Mouse (Mus musculus) thymus, postnatal 14 days (tissue): ENCODE measurements around the gene Wdr76.
"Not testable (repeated sequence)": the region's sequence is repeated elsewhere in the genome, so short reads cannot be mapped to it uniquely, and the experiment has no call there.

ENCODE experiments used
- DNase-seq: peaks from one replicate; pipeline ENCODE4 v3.0.0; 2021

The Wdr76 gene

DNA sequence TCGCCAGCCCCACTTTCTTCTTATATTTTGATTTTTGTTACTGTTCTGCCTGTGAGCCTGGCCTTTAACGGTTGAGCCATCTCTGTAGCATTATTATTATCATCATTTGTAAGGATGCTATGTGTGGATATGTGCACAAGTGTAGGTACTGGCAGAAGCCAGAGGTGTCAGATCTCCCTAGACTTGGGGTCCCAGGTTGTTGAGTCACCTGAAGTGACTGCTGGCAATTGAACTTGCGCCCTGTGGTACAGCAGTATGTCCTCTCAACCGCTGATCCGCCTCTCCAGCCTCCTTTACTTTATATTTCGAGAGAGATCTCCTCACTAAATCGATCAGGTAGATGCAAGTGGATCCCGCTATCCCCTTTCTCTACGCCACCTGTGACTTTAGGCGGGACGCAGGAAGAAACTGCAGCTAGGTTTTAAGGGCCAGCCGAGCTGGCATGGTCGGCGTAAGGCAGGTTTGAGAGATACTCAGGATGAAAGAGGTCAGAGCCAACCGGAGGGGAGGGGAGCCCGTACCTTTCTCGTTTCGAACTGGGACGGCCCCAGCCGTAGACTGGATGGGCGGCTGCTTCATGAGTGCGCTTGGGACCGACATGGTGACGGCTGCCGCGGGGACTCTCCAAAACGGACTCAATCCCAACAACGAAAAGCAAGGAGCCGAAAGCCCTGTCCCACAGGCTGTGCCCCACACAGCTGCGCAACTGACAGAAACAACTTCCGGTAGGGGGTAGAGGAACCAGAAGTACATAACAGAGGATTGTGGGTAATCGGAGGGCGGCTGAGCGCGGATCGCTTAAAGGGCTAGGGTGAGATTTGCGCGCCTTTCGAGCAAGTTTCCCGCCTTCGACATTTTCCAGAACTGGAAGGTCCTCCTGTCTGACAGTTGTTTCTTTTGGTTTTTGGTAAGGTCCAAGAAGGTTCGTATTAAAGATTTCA, at the start of gene Wdr76, which contains the start of gene Mfap1a:
Wdr76 (plus strand) TSS at position 782 of the 941 bp plus-strand sequence.
Mfap1a (minus strand) TSS at position 724 of the 941 bp plus-strand sequence.
- peak; percentile 89 for DNase-seq

DNA sequence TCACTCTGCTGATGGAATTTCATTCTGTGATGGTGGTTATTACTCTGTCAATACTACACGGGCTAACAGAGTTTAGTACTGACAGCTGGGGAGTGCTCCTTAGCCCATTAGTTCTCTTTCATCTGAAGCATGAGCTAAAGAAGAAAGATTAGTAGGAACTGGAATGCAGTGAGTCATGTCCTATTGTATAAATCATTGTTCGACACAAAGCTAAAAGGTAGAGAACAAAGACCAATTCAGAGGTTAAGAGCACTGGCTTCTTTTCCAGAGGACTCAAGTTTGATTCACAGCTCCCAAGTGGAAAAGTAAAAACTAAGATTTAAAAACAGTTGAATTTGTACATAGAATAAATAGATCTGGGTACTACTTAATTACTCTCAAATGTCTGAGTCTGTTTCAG, 46.5 kb upstream of the Wdr76 start:
- DNase-seq = no peak

DNA sequence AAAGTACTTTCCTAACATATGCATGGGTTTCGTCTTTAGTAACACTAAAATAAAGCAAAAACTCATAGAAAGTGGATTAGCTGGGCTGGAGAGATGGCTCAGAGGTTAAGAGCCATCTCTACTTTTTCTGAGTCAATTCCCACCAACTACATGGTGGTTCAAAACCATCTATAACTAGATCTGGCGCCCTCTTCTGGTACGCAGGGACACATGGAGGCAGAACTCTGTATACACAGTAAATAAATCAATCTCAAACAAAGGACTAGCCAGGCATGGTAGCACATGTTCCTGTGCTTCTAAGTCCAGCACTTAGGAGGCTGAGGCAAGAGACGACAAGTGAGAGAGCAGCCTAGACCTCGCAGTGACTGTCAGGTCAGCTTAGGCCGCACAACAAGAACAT, 37.5 kb upstream of the Wdr76 start:
- not testable (repeated sequence) for DNase-seq

DNA sequence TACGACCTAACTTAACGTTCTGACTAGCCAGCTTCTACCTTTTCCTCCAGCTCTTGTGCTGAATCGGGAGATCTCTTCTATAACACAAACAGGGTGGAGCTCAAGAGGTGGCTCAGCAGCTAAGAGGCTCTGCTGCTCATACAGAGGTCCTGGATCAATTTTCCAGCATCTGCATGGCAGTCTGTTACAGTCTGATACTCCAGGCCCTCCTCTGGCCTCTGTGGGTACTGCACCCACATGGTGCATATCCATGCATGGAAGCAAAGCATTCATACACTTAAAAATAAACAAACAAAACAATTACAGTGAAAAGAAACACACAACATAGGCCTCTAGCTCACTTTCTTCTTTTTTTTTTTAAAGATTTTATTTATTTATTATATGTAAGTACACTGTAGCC, 33.7 kb upstream of the Wdr76 start:
- not testable (repeated sequence) for DNase-seq

DNA sequence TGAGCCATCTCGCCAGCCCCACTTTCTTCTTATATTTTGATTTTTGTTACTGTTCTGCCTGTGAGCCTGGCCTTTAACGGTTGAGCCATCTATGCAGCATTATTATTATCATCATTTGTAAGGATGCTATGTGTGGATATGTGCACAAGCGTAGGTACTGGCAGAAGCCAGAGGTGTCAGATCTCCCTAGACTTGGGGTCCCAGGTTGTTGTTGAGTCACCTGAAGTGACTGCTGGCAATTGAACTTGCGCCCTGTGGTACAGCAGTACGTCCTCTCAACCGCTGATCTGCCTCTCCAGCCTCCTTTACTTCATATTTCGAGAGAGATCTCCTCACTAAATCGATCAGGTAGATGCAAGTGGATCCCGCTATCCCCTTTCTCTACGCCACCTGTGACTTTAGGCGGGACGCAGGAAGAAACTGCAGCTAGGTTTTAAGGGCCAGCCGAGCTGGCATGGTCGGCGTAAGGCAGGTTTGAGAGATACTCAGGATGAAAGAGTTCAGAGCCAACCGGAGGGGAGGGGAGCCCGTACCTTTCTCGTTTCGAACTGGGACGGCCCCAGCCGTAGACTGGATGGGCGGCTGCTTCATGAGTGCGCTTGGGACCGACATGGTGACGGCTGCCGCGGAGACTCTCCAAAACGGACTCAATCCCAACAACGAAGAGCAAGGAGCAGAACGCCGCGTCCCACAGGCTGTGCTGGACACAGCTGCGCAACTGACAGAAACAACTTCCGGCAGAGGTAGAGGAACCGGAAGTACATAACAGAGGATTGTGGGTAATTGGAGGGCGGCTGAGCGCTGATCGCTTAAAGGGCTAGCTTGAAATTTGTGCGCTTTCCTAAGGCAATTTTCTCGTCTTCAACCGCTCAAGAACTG, 33.0 kb upstream of the Wdr76 start, which contains the start of gene Mfap1b:
Mfap1b (minus strand) TSS at position 767 of the 879 bp plus-strand sequence.
- peak; percentile 83 for DNase-seq

DNA sequence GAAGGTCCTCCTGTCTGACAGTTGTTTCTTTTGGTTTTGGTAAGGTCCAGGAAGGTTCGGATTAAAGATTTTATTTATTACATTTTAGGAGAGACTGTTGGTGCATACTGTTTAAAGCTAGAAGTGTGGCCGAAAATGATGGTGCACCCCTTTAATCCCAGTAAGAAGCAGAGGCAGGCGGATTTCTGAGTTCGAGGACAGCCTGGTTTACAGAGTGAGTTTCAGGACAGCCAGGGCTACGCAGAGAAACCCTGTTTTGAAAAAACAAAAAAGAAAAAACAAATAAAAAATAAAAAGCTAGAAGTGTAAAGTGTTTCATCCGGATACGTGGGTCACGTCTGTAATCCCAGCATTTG, 32.4 kb upstream of the Wdr76 start:
- no peak for DNase-seq

DNA sequence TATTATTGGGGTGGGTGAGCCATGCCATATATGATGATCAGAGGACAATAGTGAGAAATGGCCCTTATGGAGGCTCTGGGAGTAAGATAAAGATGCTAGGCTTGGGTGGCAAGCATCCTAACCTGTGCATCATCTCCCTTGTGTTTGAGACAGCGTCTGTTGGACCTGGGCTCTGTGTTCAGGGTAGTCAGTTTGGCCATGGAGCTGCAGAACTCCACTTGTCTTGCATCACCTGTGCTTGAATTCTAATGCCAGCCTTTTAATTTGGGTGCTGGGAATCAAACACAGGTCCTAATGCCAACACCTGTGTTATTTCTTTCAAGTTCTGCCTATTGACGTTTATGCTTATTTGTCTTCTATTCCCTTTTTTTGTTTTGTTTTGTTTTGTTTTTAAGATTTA, 31.2 kb upstream of the Wdr76 start:
- DNase-seq = not testable (repeated sequence)

DNA sequence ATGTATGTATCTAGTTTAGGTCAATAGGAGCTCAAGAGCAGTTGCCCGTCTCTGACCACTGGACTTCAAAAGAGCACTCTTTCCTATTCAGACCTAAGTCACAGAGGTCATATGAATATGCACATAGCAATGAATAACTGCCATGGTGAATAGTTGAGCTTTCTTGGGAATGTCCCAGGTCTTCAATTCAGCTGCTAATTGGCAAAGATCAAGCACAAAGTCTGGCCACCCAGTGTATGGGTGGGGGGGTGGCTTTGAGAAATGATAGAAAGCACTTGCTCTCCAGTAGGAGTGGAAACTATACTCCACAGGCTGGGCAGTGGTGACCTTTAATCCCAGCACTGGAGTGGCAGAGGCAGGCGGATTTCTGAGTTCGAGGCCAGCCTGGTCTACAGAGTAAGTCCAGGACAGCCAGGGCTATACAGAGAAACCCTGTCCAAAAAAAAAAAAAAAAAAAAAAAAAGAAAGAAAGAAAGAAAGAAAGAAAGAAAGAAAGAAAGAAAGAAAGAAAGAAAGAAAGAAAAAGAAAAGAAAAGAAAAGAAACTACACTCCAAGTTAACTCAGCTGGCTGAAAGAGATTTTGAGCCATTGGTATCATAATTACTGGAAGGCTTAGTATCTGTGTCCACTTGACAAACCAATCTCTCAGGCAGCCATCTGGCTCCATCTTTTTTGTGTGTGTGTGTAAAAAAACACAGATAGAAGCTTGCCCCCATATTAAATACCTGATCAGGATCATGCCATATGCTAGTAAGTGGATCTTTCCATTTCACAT, 28.8 kb upstream of the Wdr76 start:
- no peak for DNase-seq

DNA sequence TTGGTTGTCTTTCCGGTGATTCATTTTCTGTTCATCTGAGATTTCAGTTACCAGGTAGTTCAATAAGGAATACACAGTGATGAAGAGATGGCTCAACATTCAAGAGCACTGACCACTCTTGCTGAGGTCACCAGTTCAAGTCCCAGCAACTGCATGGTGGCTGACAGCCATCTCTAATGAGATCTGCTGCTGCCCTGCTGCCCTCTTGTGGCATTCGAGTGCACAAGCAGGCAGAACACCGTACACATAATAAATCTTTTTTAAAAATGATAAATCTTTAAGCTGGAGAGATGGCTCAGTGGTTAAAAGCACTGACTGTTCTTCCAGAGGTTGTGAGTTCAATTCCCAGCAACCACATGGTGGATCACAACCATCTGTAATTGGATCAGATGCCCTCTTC, 26.0 kb upstream of the Wdr76 start:
- DNase-seq = peak; percentile 43

DNA sequence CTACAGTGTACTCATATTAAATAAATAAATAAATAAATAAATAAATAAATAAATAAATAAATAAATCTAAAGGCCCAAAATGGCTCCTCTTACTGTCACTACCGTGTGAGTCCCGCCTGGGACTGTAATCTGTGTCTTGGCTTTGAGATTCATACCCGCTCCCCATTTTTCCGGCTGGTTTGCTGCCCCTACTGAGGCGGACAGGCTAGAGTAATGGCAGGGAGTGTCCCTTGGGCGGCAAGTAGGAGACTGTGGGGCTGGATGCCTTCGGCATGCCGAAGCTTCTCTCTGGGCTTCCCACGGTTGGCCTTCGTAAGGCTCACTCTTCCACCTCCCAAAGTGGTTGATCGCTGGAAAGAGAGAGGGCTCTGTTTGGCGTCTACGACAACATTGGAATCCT, 25.6 kb upstream of the Wdr76 start:
- DNase-seq = not testable (repeated sequence)

DNA sequence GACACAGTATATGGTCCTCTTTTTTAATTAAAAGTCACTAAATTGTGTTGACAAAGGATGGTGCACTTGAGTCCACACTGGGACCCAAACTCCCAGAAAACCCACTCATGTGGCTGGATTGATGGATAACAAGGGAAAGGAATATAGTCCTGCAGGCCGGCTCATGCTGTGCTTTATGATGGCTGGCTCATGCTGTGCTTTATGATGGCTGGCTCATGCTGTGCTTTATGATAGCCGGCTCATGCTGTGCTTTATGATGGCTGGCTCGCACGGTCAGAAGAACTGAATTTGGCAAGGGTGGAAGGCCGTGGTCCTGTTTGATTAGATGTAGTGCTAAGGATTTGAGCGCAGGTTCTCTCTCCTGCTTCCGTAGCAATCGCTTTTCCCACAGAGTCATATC, 22.9 kb upstream of the Wdr76 start:
- no peak for DNase-seq

DNA sequence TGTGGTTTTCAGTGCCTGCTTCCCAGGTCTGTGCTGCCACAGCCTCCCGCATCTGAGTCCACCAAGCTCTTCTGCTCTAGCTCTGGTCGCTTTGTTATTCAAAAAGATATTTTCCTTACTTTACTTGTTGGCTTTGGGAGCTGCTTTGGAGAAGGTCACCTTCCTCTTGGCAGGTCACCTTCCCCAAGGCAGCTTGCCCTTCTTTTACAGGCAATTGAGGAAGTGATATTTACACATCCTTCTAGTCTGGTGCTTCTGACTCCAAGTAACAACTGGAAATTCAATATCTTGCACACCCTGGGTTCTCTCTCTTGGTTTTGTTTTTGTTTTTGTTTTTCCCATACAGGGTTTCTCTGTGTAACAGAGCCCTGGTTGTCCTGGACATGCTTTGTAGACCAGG, 22.1 kb upstream of the Wdr76 start:
- not testable (repeated sequence) for DNase-seq

DNA sequence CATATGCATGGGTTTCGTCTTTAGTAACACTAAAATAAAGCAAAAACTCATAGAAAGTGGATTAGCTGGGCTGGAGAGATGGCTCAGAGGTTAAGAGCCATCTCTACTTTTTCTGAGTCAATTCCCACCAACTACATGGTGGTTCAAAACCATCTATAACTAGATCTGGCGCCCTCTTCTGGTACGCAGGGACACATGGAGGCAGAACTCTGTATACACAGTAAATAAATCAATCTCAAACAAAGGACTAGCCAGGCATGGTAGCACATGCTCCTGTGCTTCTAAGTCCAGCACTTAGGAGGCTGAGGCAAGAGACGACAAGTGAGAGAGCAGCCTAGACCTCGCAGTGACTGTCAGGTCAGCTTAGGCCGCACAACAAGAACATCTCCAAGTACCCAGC, 5.0 kb upstream of the Wdr76 start:
- not testable (repeated sequence) for DNase-seq

DNA sequence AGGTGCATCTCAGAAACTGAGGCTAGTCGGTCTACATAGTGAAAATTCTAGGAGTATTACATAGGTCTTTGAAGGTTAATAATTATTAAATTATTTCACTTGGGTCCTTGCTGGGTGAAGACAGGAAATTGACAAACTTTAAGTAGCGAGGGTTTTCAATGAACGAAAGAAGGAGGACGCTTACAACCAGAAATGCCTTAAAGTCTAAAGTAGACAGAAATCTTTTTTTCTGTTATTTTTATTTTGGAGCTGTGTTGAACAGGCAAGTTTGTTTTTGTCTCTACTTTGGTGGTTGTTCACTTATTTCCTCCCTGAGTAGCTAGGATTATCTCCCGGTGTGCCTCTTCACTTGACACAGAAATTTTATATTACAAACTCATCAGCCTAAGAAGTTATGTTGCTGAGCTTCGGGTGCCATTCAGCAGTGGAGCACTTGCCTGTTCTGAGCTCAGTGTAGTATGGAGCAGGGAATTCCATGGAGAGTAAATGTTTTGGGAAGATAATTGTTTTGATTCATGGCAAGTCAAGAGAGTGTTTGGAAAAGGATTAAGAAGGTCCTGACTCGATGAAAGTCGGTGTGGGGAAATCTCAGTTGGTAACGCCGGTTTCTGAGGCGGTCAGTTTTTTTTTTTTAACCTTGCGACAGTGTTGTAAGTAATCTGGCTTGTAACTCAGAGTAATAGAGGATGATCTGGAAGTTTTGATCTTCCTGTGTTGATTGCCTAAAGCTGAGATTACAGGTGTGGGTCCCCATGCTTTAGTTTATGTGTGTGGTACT, 839 bp downstream of the Wdr76 start:
- no peak for DNase-seq

DNA sequence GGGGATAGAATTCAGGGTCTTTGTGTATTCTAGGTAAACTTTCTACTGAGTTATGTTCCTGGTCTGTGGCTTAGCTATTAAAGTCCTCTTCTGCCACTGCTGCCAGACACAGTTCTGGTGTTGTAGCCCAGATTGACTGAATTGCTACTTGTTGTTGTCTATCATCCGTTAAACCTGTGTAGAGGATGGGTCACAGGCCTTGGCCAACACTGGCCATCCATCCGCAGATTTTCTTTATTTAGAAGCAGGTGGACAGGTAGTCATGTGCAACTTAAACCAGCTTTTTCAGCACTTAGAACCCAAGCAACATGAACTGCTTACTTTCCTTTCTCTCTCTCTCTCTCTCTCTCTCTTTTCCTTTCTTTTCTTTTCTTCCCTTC, 1.4 kb downstream of the Wdr76 start:
- no peak for DNase-seq

DNA sequence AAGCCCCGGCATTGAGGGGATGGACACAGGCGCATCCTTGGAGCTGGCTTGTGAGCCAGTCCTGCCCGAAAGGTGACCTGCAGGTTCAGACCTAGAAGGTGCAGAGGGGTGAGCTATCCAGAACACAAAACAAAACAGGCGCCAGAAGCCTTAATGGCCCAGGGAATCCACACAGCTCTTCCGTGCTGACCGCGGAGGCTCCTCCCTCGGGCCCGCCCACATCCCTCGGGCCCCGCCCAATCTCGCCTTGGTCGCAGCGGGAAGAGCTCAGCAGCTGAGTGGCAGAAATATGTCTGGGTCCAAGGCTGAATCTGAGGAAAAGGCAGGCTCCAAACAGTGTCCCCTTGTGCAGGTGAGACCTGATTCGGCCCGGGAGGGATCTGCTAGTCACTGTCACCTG, 3.1 kb downstream of the Wdr76 start:
- peak; percentile 43 for DNase-seq

DNA sequence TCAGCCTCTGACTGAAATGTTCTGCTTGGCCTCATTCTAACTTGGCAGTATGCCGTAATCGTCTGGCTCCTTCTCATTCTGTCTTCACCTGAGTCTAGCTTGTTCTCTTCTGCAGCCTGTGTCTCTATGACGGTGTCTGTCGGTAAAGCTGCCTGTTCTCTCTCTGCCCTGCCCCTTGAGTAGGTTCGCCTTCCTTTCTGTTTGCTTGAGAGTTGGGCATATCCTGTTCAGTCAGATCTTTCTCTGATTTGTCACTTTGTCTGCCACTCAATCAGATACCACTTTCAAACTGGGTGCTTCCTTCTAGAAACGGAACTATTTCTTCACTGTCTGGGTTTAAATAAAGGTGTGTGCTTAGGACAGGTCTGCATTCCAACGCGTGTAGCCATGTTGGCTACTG, 4.9 kb downstream of the Wdr76 start:
- peak; percentile 14 for DNase-seq

DNA sequence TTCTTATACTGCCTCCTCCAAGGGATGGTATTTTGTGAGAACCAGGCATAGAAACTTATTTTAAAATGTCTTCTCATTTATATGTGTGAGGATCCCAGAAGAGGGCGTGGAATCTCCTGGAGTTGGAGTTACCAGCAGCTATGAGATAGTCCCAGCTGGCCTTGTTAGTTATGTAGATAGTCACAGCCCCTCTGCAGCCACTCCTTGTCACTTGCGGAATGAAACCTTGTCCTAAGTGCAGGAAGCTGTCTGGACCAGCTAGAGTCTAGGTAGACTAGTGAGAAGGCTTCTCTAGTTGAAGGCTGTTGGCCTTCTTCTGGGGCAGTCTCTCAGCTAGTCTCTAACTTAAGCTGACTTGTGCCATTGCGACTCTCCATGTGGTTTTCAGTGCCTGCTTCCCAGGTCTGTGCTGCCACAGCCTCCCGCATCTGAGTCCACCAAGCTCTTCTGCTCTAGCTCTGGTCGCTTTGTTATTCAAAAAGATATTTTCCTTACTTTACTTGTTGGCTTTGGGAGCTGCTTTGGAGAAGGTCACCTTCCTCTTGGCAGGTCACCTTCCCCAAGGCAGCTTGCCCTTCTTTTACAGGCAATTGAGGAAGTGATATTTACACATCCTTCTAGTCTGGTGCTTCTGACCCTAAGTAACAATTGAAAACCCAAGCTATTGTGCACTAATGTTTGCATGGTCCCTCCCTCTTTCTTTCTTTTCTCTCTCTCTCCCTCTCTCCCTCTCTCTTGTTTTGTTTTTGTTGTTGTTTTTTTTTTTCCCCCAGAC, 6.7 kb downstream of the Wdr76 start:
- not testable (repeated sequence) for DNase-seq

DNA sequence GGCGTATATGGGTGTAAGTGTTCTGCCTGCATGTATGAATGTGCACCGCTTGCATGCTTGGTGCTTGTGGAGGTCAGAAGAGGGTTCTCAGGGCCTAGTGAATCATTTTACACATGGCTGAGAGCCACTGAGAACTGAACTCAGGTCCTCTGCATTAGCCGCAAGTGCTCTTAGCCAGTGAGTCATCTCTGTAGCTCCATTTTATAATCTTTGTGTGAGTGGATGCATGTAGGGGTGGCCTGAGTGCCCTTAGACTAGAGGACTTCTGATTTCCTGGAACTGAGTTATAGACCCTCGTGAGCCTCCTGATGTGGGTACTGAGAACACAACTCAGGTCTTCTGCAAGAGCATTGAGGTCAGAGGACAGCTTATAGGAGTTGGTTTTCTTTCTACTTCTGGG, 7.7 kb downstream of the Wdr76 start:
- no peak for DNase-seq

DNA sequence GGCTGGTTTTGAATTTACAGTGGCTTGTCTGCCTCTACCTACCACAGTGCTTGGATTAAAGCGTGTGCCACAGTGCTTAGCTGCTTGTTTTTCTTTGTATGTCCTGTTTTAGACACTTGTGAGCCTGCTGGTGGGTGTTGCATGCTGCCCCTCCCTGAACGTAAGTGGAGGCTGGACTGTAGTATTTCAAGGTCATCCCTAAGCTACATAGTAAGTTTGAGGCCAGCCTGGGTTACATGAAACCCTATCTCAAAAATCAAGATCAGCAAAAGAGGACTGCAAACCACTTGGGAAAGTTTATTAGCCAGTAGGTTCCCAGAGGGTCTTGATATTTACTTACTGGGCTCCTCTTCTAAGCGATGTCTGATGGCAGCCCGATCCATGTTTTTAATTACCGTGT, 11.6 kb downstream of the Wdr76 start:
- no peak for DNase-seq

DNA sequence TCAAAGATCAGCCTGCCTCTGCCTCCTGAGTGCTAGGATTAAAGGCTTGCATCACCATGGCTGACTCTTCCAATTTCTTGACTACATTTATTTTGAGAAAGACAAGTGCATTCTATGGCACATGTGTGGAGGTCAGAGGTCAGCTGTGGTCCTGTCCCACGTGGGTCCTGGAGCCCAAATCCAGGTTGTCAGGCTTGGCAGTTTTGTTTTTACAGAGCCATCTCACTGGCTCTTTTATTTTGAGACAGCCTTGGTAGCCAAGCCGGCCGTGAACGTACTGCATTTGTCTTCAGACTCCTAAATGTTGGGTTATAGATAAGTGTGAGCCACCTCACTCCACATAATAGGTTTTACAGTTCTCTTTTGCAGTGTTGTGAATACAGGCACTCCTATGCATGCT, 12.2 kb downstream of the Wdr76 start:
- DNase-seq = not testable (repeated sequence)
